Mouse (Mus musculus) mouse embryonic stem cell (cell line): ENCODE measurements around the gene Lrrc3c.

Experiments
- in situ Hi-C, 2 experiments: fragments of 300-500 bp; cut with MboI; formaldehyde crosslinking; loops; 1 replicate in 1 of 2; 3 replicates in 1 of 2; pipeline ENCODE4 v1.14.3; 2019 to 2020; ENCODE audit warnings: low sequenced_read_pairs in 2 of 2, low pct_unique_long_range_greater_than_20kb in 1 of 2, mixed read lengths in 1 of 2; ENCODE audit not compliant: unreplicated experiment in 1 of 2

The Lrrc3c gene

GRCm38 (mm10) chr11:98597991-98598390 lies at the start of gene Lrrc3c:
Gene Lrrc3c, plus strand, starts transcription at chr11:98598291.
- in situ Hi-C loops: no loop called here

GRCm38 (mm10) chr11:98549363-98549762 lies 48.7 kb upstream of the Lrrc3c start:
- in situ Hi-C loops: no loop called here

GRCm38 (mm10) chr11:98550311-98550974 lies 47.6 kb upstream of the Lrrc3c start:
- in situ Hi-C loops: no loop called here

- in situ Hi-C loops: no loop called here
Observed at GRCm38 (mm10) chr11:98550975-98551828, 46.9 kb upstream of the Lrrc3c start, which contains the start of gene Zpbp2. Gene Zpbp2, plus strand, starts transcription at chr11:98551097.

GRCm38 (mm10) chr11:98553966-98554365 lies 44.1 kb upstream of the Lrrc3c start:
- in situ Hi-C loops: no loop called here

GRCm38 (mm10) chr11:98555124-98555700 lies 42.9 kb upstream of the Lrrc3c start:
- in situ Hi-C loops: no loop called here

GRCm38 (mm10) chr11:98560942-98561341 lies 37.1 kb upstream of the Lrrc3c start:
- in situ Hi-C loops: no loop called here

GRCm38 (mm10) chr11:98563025-98563424 lies 35.1 kb upstream of the Lrrc3c start:
- in situ Hi-C loops: no loop called here

GRCm38 (mm10) chr11:98563921-98564414 lies 34.1 kb upstream of the Lrrc3c start:
- in situ Hi-C loops: no loop called here

- in situ Hi-C loops: no loop called here
Observed at GRCm38 (mm10) chr11:98568326-98568725, 29.8 kb upstream of the Lrrc3c start.

GRCm38 (mm10) chr11:98569461-98569860 lies 28.6 kb upstream of the Lrrc3c start:
- in situ Hi-C loops: no loop called here

GRCm38 (mm10) chr11:98577776-98578175 lies 20.3 kb upstream of the Lrrc3c start:
- in situ Hi-C loops: no loop called here

- in situ Hi-C loops: no loop called here
Observed at GRCm38 (mm10) chr11:98580301-98581121, 17.6 kb upstream of the Lrrc3c start.

- in situ Hi-C loops: no loop called here
Observed at GRCm38 (mm10) chr11:98581286-98582029, 16.6 kb upstream of the Lrrc3c start.

GRCm38 (mm10) chr11:98582030-98582388 lies 16.1 kb upstream of the Lrrc3c start:
- in situ Hi-C loops: no loop called here

GRCm38 (mm10) chr11:98582551-98583264 lies 15.4 kb upstream of the Lrrc3c start:
- in situ Hi-C loops: no loop called here

- in situ Hi-C loops: no loop called here
Observed at GRCm38 (mm10) chr11:98583265-98583552, 14.9 kb upstream of the Lrrc3c start.
